Mouse (Mus musculus): Measurements from ENCODE around the gene Zcchc13. TPM values are rescaled to one million over a fixed set of nuclear protein-coding genes. Genes with fewer than 3 reads are reported as not detected.

The Zcchc13 gene
- total and polyA plus RNA-seq, 3 experiments: not detected

- no peaks in the 10 kb centered on the region for H3K4me1 ChIP-seq (ENCODE audit: control insufficient read depth, insufficient read depth, low read length)
- no peak for DNase-seq
- no peaks in the 10 kb centered on the region for H3K36me3 ChIP-seq (ENCODE audit: control insufficient read depth, insufficient read depth, low read length)
- H3K79me2 ChIP-seq (replicated peaks; ENCODE audit: control insufficient read depth, insufficient read depth, low read length): no peaks in the 10 kb centered on the region
- TF ChIP-seq CTCF (IDR thresholded peaks at IDR 0.05) (peak; percentile 56), EP300 (IDR thresholded peaks at IDR 0.05; ENCODE audit: insufficient read depth, low read depth, low read length) (no peak), POLR2A (IDR thresholded peaks at IDR 0.05; ENCODE audit: insufficient read depth, low read depth, low read length) (no peak)
- H3K4me3 ChIP-seq: no peak overlapping the region
- WGBS: 96% methylated on average over 5 of the region's 5 CpGs
- H3K27ac ChIP-seq: no peak overlapping the region
- no peak overlapping the region for H3K9ac ChIP-seq (ENCODE audit: low read depth, low read length)
- intact Hi-C loops (cut with DNase I): no loop called here
- H3K27me3 ChIP-seq (ENCODE audit: control insufficient read depth, insufficient read depth, low read length): no peaks in the 10 kb centered on the region
These were observed 20.0 kb upstream of the Zcchc13 start for GRCm38 (mm10) chrX:103610401-103610800.

- Histone ChIP-seq H3K36me3 (ENCODE audit: control insufficient read depth, insufficient read depth, low read length) (no peaks in the 10 kb centered on the region), H3K9ac (ENCODE audit: low read depth, low read length) (no peak overlapping the region), H3K4me3 (no peak overlapping the region), H3K4me1 (ENCODE audit: control insufficient read depth, insufficient read depth, low read length) (no peaks in the 10 kb centered on the region), H3K27me3 (ENCODE audit: control insufficient read depth, insufficient read depth, low read length) (no peaks in the 10 kb centered on the region), H3K79me2 (replicated peaks; ENCODE audit: control insufficient read depth, insufficient read depth, low read length) (no peaks in the 10 kb centered on the region), H3K27ac (no peak overlapping the region)
- intact Hi-C loops (cut with DNase I): no loop called here
- WGBS: 96% methylated on average over 2 of the region's 2 CpGs
- no peak for TF ChIP-seq POLR2A (IDR thresholded peaks at IDR 0.05; ENCODE audit: insufficient read depth, low read depth, low read length)
- TF ChIP-seq CTCF (IDR thresholded peaks at IDR 0.05): no peak
- TF ChIP-seq EP300 (IDR thresholded peaks at IDR 0.05; ENCODE audit: insufficient read depth, low read depth, low read length): no peak
- DNase-seq: no peak
These were observed 18.9 kb upstream of the Zcchc13 start for GRCm38 (mm10) chrX:103611462-103611861.

- no peak overlapping the region for H3K27ac ChIP-seq
- H3K9ac ChIP-seq (ENCODE audit: low read depth, low read length): no peak overlapping the region
- TF ChIP-seq EP300 (IDR thresholded peaks at IDR 0.05; ENCODE audit: insufficient read depth, low read depth, low read length) (no peak), POLR2A (IDR thresholded peaks at IDR 0.05; ENCODE audit: insufficient read depth, low read depth, low read length) (no peak), CTCF (IDR thresholded peaks at IDR 0.05) (no peak)
- 95% methylated on average over 24 of the region's 24 CpGs for WGBS
- no peaks in the 10 kb centered on the region for H3K79me2 ChIP-seq (replicated peaks; ENCODE audit: control insufficient read depth, insufficient read depth, low read length)
- DNase-seq: no peak
- intact Hi-C loops (cut with DNase I): no loop called here
- no peaks in the 10 kb centered on the region for H3K4me1 ChIP-seq (ENCODE audit: control insufficient read depth, insufficient read depth, low read length)
- H3K27me3 ChIP-seq (ENCODE audit: control insufficient read depth, insufficient read depth, low read length): no peaks in the 10 kb centered on the region
- H3K4me3 ChIP-seq: no peak overlapping the region
- H3K36me3 ChIP-seq (ENCODE audit: control insufficient read depth, insufficient read depth, low read length): no peaks in the 10 kb centered on the region
These were observed 15.6 kb upstream of the Zcchc13 start for GRCm38 (mm10) chrX:103614700-103615233.

GRCm38 (mm10) chrX:103615453-103615852, 14.9 kb upstream of the Zcchc13 start:
- H3K27ac ChIP-seq: peak overlapping the region; percentile 91

GRCm38 (mm10) chrX:103616162-103616535, 14.2 kb upstream of the Zcchc13 start:
- 17% methylated on average over 19 of the region's 19 CpGs for WGBS
- intact Hi-C loops (cut with DNase I): no loop called here
- DNase-seq: peak; percentile 34 to 47
- Histone ChIP-seq H3K79me2 (replicated peaks; ENCODE audit: control insufficient read depth, insufficient read depth, low read length) (no peaks in the 10 kb centered on the region), H3K4me1 (ENCODE audit: control insufficient read depth, insufficient read depth, low read length) (no peaks in the 10 kb centered on the region), H3K9ac (ENCODE audit: low read depth, low read length) (peak overlapping the region; percentile 56), H3K36me3 (ENCODE audit: control insufficient read depth, insufficient read depth, low read length) (no peaks in the 10 kb centered on the region), H3K27me3 (ENCODE audit: control insufficient read depth, insufficient read depth, low read length) (no peaks in the 10 kb centered on the region), H3K4me3 (peak overlapping the region; percentile 84), H3K27ac (peak overlapping the region; percentile 91)
- no peak for TF ChIP-seq POLR2A (IDR thresholded peaks at IDR 0.05; ENCODE audit: insufficient read depth, low read depth, low read length)
- no peak for TF ChIP-seq EP300 (IDR thresholded peaks at IDR 0.05; ENCODE audit: insufficient read depth, low read depth, low read length)
- TF ChIP-seq CTCF (IDR thresholded peaks at IDR 0.05): no peak

More at GRCm38 (mm10) chrX:103615453-103615852, 14.9 kb upstream of the Zcchc13 start:
- Histone ChIP-seq H3K4me1 (ENCODE audit: control insufficient read depth, insufficient read depth, low read length) (no peaks in the 10 kb centered on the region), H3K79me2 (replicated peaks; ENCODE audit: control insufficient read depth, insufficient read depth, low read length) (no peaks in the 10 kb centered on the region), H3K27me3 (ENCODE audit: control insufficient read depth, insufficient read depth, low read length) (no peaks in the 10 kb centered on the region), H3K4me3 (no peak overlapping the region), H3K36me3 (ENCODE audit: control insufficient read depth, insufficient read depth, low read length) (no peaks in the 10 kb centered on the region), H3K9ac (ENCODE audit: low read depth, low read length) (no peak overlapping the region)
- no peak for DNase-seq
- intact Hi-C loops (cut with DNase I): no loop called here
- no peak for TF ChIP-seq POLR2A (IDR thresholded peaks at IDR 0.05; ENCODE audit: insufficient read depth, low read depth, low read length)
- TF ChIP-seq CTCF (IDR thresholded peaks at IDR 0.05): no peak
- no peak for TF ChIP-seq EP300 (IDR thresholded peaks at IDR 0.05; ENCODE audit: insufficient read depth, low read depth, low read length)
- WGBS: 77% methylated on average over 4 of the region's 4 CpGs

GRCm38 (mm10) chrX:103616536-103617404, 13.6 kb upstream of the Zcchc13 start:
- no peaks in the 10 kb centered on the region; the same call in 1 of the 2 replicates for H3K4me1 ChIP-seq (ENCODE audit: control insufficient read depth, insufficient read depth, low read length)
- peak; percentile 83 to 88 for DNase-seq
- H3K27ac ChIP-seq: peak overlapping the region; percentile 91
- intact Hi-C loops (cut with DNase I): no loop called here
- H3K36me3 ChIP-seq (ENCODE audit: control insufficient read depth, insufficient read depth, low read length): no peaks in the 10 kb centered on the region
- TF ChIP-seq EP300 (IDR thresholded peaks at IDR 0.05; ENCODE audit: insufficient read depth, low read depth, low read length): no peak
- 0 out of 2 replicates have a peak, but pooled peaks have one; percentile 33 for TF ChIP-seq POLR2A (IDR thresholded peaks at IDR 0.05; ENCODE audit: insufficient read depth, low read depth, low read length)
- TF ChIP-seq CTCF (IDR thresholded peaks at IDR 0.05): no peak
- H3K9ac ChIP-seq (ENCODE audit: low read depth, low read length): peak overlapping the region; percentile 60; the same call in 1 of the 2 replicates
- no peaks in the 10 kb centered on the region for H3K27me3 ChIP-seq (ENCODE audit: control insufficient read depth, insufficient read depth, low read length)
- under 1% methylated on average over 28 of the region's 50 CpGs for WGBS
- no peaks in the 10 kb centered on the region for H3K79me2 ChIP-seq (replicated peaks; ENCODE audit: control insufficient read depth, insufficient read depth, low read length)
- H3K4me3 ChIP-seq: peak overlapping the region; percentile 84
